Mouse (Mus musculus) cortical plate, adult 2 months (tissue): ENCODE measurements around the gene Raf1. TPM values are rescaled to one million over a fixed set of nuclear protein-coding genes. Genes with fewer than 3 reads are reported as not detected.

Experiments used
- H3K27ac ChIP-seq: fragments of 200-500 bp; 2 replicates; pipeline ENCODE4 v1.5.1; 2012; ENCODE audit warnings: low read length, control low read depth, inconsistent platforms; ENCODE audit not compliant: insufficient read depth
- H3K4me1 ChIP-seq: fragments of 200-500 bp; 2 replicates; pipeline ENCODE4 v1.6.1; 2011; ENCODE audit warnings: low read length; ENCODE audit not compliant: control insufficient read depth, insufficient read depth
- H3K4me3 ChIP-seq: fragments of 200-500 bp; 2 replicates; pipeline ENCODE4 v1.5.1; 2011; ENCODE audit warnings: mild to moderate bottlenecking, low read length, control low read depth; ENCODE audit not compliant: insufficient read depth
- CTCF ChIP-seq: fragments of 200-500 bp; IDR thresholded peaks from 2 replicates; pipeline ENCODE4 v1.5.1; 2011; ENCODE audit warnings: mild to moderate bottlenecking, control low read depth, low read length; ENCODE audit not compliant: insufficient read depth; ENCODE audit errors: extremely low read depth
- POLR2A ChIP-seq: fragments of 200-500 bp; IDR thresholded peaks from 2 replicates; pipeline ENCODE4 v1.6.1; 2011; ENCODE audit warnings: mild to moderate bottlenecking, low read length, control low read depth; ENCODE audit not compliant: insufficient read depth; ENCODE audit errors: extremely low read depth
- polyA plus RNA-seq: library from polyadenylated mRNA; depleted of rRNA; stranded (reverse); fragments of >200 nt; gene quantifications from 2 replicates; pipeline ENCODE4 v1.2.3, GENCODE M21; 2012

The Raf1 gene
- polyA plus RNA-seq, 1 experiment, result 111 TPM

GRCm38 (mm10) chr6:115684851-115685646, 8.6 kb upstream of the Raf1 start:
- TF ChIP-seq CTCF (no peak), POLR2A (no peak)
- Histone ChIP-seq H3K27ac (no peak overlapping the region), H3K4me3 (no peak overlapping the region), H3K4me1 (no peaks in the 10 kb centered on the region)

- TF ChIP-seq CTCF (no peak), POLR2A (no peak)
- H3K27ac ChIP-seq, result no peak overlapping the region
- H3K4me1 ChIP-seq, result no peaks in the 10 kb centered on the region
- H3K4me3 ChIP-seq, result no peak overlapping the region
These were observed 7.8 kb upstream of the Raf1 start for GRCm38 (mm10) chr6:115684271-115684670.

DNA sequence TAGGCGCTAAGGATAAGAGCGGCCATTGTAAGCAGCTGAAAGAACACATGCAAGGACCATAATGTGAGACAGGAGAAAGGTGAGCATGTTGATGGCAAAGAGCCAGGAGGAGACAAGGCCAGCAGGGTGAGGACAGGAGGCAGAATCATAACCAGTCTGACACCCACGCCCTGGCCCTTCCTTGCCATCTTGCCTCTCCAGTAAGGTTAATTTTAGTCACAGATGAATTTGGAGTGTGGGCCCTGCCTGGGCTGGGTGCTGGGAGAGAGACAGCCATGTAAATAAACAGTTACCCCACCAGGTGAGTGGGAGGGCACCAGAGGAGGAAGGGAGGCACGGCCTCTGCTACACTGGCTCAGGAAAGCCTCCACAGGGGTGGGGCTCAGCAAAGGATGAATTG, 4.6 kb upstream of the Raf1 start:
- Histone ChIP-seq H3K4me1 (no peaks in the 10 kb centered on the region; the same call in 1 of the 2 replicates), H3K27ac (no peak overlapping the region), H3K4me3 (no peak overlapping the region)
- no peak for TF ChIP-seq POLR2A
- no peak for TF ChIP-seq CTCF

- no peak for TF ChIP-seq CTCF
- TF ChIP-seq POLR2A, result no peak
- Histone ChIP-seq H3K4me3 (no peak overlapping the region), H3K4me1 (peaks cover 2% of the 10 kb centered on the region), H3K27ac (no peak overlapping the region)
These were observed 1.6 kb upstream of the Raf1 start for GRCm38 (mm10) chr6:115678012-115678411.

- H3K27ac ChIP-seq, result no peak overlapping the region
- TF ChIP-seq CTCF, result no peak
- TF ChIP-seq POLR2A, result no peak
- H3K4me1 ChIP-seq, result peaks cover 4% of the 10 kb centered on the region
- H3K4me3 ChIP-seq, result no peak overlapping the region; the same call in 1 of the 2 replicates
These were observed 1.0 kb upstream of the Raf1 start for GRCm38 (mm10) chr6:115677441-115677840.

DNA sequence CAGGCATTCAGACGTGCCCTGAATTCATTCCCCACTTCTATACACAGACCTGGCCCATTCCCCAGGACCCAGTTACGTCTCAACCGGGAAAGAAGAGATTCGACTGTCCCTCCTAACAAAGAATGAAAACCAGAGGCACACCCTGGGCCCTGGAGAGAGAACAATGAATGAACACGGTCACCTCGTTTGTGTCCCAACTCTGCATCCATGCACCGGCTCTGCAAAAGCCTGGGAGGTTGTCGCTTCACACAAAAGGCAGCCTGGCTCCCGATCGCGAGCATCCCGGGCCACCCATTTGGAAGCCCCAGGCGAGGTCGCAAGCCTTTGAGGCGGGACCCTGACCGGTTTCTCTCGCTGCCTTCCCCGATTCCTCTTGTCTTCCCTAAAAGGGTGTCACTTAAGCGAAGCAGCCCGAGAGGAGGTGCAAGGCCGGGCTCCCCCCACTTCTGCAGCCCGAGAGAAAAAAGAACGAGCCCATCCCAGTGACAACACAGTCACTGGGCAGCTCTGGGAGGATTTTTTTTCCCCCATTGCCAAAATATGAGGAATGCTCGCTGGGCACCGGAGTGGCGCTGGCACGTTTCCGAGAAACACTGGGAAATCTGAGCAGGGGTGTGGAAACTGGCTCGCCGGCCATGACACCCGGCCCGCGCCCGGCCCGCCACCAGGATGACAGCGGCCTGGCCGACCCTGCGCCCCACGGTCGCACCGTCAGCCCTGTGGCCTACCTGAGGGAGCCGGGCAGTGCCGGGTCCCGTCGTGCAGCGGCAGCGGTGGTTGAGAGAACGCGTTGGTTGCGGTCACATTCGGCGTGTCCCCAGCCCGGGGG, 713 bp downstream of the Raf1 start:
- Histone ChIP-seq H3K27ac (peak overlapping the region; percentile 96), H3K4me3 (peak overlapping the region; percentile 87), H3K4me1 (peaks cover 4% of the 10 kb centered on the region)
- TF ChIP-seq CTCF, result no peak
- TF ChIP-seq POLR2A, result no peak

- peak overlapping the region; percentile 96 for H3K27ac ChIP-seq
- peak overlapping the region; percentile 87 for H3K4me3 ChIP-seq
- H3K4me1 ChIP-seq, result peaks cover 4% of the 10 kb centered on the region
- TF ChIP-seq CTCF (no peak), POLR2A (peak; percentile 29; the same call in 1 of the 2 replicates)
These were observed 1.3 kb downstream of the Raf1 start for GRCm38 (mm10) chr6:115675166-115675507.

GRCm38 (mm10) chr6:115674316-115674715, 2.1 kb downstream of the Raf1 start:
- TF ChIP-seq POLR2A (no peak), CTCF (no peak)
- Histone ChIP-seq H3K4me1 (peaks cover 4% of the 10 kb centered on the region), H3K4me3 (peak overlapping the region; percentile 87; the same call in 1 of the 2 replicates), H3K27ac (no peak overlapping the region)

GRCm38 (mm10) chr6:115672700-115673099, 3.7 kb downstream of the Raf1 start:
- no peak overlapping the region for H3K27ac ChIP-seq
- H3K4me3 ChIP-seq, result no peak overlapping the region
- H3K4me1 ChIP-seq, result peaks cover 4% of the 10 kb centered on the region
- TF ChIP-seq CTCF, result no peak
- no peak for TF ChIP-seq POLR2A
